Mouse (Mus musculus) kidney, adult 18-20 months (tissue): ENCODE results near the gene Nav2.

ENCODE experiments used
- DNase-seq: peaks from one replicate; pipeline ENCODE4 v3.0.0; 2021

Gene Nav2

DNA sequence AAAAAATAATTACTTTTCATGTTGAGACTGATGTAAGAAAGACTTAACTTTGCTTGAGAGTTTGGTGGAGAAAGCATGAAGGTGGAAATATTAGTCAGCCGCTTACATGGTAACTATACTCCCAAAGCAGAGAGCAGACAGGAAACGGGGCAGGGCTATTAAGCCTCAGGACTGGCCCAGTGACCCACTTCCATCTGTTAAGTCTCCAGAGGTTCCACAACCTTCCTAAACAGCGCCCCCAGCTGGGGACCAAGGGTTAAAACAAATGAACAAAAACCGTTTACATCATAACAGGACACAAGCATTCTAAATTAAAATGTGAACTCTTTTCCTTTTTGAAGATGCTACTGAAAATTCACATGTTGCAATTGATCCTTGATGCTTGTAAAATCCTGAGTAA lies 29.7 kb downstream of the Nav2 start:
- DNase-seq = no peak

DNA sequence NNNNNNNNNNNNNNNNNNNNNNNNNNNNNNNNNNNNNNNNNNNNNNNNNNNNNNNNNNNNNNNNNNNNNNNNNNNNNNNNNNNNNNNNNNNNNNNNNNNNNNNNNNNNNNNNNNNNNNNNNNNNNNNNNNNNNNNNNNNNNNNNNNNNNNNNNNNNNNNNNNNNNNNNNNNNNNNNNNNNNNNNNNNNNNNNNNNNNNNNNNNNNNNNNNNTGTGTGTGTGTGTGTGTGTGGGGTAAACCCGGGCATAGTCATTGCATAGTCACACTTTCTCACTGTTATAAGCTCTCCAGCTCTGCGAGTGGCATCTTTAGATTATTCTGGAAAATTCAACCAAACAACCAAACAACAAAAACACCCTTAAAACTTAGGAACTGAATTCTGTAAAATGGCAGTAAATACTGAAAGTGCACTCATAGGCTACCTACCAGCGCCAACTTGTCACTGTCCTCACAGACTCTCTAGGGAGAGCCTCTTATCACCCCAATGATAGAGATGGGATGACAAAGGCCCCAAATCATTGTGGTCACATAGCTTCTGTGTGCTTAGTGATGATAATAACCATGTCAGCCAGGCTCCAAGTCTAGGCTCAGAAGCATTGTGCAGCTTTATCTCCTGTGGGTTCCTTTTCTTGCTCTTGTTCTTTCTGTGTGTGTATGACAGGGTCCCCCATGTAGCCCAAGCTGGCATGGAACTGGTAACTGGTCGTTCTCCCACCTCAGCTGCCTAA lies 40.0 kb downstream of the Nav2 start:
- no peak for DNase-seq

DNA sequence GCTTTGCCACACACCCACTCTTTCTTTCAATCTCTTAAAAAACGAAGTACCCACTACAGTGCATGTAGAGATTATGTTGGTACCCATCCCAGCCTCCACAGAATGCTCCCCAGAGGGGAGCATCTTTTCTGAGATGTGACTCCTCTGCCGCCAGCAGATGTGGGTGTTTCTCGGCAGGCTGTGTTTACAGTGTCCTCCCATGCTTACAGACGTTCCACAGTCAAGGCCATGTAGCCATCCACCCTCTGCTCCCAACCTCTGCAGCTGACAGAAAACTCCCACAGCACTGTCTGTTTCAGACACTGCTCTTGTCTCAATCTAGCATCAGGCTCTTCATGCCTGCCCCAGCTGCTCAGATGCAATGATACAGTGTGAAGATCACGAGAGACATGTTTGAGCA lies 46.0 kb downstream of the Nav2 start:
- no peak for DNase-seq

DNA sequence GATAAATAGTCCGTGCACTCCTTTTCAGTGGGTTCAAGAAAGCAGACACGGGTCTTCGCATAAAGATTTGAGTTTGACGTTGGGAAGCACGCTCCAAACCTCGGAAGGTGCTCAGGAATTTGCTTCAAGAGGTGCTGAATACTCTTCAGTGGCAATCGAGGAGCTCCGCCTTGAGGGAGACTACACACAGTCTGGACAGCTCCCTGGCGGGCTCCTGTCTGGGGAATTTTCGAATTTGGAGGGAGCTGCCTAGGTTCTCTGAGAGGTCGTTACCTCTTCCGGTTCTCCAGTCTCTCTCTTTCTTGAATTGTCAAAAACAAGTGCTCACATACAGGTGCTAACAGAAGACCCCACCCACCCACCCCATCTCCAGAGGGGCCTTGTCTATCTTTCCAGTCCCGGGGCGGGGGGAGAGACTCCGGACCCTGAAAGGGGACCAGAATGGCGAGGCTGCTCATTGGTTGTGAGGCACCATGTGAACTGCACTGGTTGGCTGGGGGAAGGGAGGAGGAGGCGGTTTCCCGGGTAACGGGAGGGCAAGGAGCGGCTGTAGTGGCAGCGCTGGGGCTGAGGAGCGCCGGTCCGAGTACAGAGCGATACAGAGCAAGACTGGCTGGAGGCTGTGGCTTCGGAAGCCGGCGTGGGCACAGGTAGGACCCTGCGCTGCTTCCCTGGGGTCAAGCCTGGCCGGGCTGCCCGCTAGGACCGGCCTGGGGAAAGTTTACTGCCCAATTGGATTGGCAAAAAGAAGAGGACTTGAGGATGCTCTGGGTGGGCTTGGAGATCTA lies 50.2 kb downstream of the Nav2 start:
- DNase-seq = peak; percentile 35

DNA sequence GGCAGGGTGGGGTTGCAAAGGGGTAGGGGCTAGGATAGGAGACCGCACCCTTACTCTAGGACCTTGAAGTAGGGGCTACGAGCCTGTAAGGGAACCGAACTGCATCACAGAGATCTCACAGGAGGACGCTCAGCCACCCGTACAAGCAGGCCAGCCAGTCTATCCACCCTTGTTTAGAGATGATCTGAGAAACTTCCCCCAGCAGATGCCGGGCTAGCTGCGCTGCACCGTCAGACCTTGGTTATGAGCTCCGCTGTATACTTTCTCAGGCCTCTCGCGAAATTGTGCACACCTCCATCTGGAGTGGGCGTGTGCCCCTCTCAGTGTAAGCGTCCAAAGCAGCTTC lies 50.8 kb downstream of the Nav2 start:
- no peak for DNase-seq

DNA sequence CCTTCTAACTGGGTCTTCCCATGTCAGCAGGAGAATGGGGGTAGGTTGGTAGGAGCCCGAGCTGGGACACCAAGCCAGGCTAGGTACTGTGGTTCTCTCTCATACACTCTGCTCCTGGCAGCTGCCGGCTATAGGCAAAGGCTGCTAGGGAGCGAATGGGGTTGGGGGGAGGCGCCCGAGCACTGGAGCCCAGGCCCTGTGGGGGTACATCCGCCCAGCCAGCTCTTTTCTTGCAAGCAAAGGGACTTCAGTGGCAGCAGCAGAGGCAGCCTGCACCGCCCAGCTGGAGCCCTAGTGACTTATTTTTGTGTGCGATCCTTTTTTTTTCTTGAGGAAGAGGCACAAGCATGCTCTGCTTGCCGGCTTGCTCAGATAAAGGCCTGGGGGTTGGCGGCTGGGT lies 51.6 kb downstream of the Nav2 start:
- no peak for DNase-seq

DNA sequence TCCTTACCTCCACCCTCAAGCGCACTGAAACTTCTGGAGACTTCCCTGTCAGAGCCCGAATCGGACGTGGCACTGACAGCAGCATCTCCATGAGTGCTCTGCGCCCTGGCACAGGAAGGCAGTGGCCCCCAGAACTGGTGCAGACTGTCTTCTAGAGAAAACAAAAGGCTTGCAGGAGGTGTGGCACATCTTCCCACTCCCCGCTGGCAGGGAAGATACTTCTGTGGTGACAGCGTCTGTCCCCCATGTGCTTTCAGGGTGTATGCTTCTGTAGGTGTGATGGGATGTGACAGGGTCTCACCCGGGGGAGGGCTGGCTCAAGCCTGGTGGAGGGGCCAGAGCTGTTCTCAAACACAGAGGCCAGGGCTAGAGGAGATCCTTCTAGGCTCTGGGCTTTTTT lies 53.0 kb downstream of the Nav2 start:
- no peak for DNase-seq

DNA sequence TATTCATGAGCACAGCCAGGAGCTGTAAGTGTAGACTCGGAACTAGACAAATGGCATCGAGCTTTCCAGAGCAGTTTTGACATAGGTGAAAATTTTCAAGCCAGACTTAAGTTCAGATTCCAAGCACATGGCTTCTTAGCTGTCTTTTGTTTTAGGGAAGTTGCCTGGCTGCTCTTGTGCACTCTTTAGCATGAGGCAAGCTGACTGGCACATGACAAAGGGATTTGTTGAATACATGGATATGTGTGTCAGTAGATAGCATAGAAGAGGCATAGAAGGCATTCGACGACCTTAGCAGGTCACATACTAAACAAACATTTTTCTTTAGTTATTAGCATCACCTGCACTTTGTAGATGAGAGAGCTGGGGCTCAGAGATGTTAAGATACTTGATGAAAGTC lies 53.4 kb downstream of the Nav2 start:
- DNase-seq = no peak

DNA sequence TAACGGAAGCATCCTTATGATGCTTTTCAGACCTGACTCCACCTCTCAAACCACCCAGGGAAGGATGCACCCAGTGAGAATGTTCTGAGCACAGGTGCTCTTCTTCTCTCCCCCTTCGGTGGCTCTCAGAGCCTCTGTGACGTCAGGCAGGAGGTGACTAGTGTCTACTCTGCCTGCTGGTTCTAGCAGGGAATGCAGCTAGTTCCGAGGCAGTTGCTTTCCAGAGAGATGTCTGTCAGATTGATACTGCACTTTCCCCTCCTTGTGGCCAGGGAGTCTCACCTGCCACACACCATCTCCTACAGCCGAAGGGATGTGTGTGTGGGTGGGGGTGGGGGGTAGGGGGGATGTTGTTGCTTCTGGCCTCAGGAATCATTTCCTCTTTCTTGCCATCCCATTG lies 54.6 kb downstream of the Nav2 start:
- DNase-seq = no peak

DNA sequence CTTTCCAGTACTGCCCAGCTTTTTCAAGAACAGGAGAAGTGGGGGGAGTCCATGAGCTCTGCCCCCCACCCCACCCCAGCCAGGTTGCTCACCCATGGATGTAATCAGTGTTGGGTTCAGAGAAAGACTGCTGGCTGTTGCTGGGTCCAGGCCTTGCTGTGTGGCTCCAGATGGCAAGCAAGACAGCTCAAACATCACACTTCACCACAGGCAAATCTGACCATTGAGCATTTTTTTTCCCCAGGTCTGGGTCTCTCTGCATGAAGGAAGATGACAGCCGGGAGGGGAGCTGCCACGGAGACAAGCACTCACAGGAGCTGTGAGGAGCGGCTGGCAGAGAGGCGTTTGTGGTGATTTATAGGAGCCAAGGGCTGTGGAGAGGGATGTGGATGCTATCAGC lies 55.0 kb downstream of the Nav2 start:
- no peak for DNase-seq

DNA sequence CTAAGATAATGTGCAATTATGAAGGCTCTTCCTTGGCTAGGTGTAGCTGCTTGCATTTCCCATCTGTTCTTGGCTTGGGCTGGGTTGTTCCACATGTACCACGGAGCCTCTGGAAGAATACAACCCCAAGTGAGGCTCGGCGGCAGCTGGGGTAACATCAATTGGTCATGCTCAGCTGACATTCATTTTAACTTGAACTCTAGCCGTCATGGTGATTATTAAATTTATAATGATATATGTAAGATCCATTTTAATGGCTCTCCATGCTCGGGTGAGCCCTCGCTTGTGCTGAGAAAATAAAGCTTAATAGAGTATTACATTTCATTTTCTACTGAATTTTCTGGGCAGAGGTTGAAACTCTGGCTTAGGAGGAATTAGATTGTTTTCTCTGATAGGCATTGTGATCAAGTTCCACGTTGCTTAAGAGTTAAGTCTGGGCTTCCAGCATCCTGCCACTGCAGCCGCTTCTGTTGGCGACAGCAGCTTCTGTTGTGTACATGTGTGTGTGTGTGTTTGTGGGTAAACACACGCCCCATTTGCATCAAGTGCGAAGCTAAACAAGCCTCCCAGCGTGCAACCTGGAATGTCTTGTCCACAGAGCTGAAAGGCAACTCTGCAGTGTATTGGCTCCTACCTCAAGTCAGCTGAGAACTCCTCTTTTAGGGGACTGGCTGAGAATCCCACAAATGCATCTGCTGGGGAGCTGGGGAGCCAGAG lies 57.4 kb downstream of the Nav2 start:
- no peak for DNase-seq

DNA sequence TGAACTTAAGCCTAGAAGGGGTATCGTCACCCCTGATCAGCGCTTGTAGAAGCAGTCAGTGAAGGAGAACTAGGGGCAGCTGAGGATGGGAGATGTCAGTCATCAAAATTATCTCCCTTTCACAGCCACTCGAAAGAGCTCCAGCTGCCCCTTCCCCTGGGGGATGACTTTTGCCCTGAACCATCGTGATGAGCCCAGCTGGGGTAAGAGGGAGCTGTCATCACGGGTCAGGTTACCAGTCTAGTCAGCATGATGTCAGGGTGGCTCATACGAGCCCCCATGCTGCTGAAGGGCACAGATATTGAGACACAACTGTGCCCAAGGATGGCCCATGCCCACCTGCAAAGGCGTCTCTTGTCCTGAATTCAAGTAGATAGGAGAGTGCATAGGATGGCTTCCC lies 72.5 kb downstream of the Nav2 start:
- DNase-seq = no peak

DNA sequence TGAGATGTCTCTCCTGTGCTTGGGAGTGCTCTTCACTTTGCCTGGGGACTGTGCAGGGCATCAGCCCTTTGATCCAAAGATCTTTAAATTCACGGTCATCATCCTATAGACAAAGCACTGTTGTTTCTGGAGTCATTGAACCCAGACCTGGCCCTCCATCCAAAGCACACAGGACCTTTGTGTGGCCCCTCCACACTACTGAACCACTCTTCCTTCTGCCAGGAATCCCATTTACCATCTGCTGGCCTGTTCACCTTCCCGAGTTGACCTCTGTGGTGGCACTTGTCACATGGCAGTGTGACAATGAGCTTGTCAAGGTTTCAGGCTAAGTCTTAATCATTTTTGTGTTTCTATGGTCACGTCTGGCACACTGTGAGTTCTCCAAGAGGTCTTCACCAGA lies 73.3 kb downstream of the Nav2 start:
- no peak for DNase-seq

DNA sequence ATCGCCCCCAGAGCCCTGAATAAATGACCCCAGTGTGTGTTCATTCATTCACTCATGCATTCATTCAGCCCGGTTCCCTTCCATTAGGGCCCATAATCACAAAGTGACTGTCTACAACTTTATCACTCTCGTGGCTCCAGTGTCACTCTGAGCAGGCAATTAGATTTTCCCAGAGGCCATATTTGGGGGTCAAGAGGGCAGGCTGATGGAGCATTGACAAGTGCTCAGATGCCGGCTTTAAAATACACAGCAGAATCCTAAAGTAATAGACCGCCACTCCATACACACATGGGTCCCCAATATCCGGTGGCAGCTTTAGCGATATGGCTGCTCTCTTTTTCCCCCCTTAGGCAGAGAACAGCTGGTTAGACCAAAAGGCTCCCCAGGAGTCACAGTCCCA lies 74.1 kb downstream of the Nav2 start:
- no peak for DNase-seq

DNA sequence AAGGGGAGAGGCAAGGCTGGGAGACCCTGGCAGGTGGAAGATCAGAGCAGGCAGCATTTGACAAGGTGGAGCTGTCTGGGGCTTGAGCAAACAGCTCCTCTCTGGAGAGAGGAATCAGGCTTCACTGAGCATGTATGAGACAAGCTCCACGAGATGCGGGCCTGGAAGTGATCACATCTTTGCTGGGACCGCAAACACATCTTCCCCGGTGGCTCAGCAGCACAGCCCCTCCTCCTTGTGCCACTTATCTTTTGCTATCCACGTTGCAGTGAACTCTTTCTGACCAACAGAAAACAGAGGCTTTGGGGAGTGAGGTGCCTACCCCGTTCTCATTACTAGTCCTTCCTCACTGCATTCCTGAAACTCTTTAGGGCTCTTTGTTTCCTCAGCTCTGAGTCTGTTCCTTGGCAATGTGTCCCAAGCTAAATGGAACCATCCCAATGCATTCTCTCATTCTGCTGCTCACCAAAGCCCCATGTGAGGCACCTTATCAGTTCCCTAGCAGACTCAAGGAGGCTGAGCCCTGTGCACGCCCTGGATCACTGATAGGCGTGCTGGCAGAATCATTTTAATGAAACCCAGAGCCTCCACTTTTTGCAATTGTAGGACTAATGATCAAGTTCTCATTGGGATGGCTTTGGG lies 83.5 kb downstream of the Nav2 start:
- DNase-seq = no peak

DNA sequence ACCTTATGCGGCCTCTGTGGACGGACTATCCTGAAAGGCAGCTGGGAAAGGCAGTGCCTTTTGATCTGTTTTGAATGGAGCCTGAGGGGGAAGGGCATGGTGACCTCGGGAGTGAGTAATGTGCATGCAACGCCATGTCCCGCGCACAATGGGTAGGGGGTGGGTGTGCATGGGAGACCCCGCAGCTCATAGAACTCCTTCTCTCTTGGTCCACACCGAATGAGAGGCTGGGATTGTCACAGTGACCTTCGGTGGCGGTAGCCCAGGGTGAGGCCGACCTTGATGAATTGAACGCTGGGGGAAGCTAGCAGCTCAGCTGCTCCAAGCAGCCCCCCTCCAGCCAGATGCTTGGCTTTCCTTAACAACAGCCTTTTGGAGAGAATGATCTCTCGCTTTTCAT lies 86.7 kb downstream of the Nav2 start:
- DNase-seq = no peak

DNA sequence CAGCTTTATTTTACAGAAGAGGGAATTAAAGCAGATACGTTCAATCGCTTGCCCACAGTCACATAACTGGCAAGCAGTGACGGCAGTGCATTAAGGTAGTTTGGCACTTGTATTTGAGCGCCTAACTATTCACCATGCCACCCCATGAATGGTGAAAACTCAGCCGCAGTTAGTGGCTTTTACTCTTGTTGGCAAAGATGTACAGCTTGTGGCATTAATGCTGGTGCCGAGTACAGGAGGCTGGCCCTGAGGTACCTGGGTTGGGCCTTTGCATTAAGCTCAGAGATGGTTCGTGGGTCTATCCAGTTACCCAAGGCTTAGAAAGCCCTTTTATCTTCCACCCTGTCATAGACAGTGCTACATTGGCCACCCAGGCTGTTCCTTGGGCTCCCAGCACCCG lies 87.2 kb downstream of the Nav2 start:
- no peak for DNase-seq

DNA sequence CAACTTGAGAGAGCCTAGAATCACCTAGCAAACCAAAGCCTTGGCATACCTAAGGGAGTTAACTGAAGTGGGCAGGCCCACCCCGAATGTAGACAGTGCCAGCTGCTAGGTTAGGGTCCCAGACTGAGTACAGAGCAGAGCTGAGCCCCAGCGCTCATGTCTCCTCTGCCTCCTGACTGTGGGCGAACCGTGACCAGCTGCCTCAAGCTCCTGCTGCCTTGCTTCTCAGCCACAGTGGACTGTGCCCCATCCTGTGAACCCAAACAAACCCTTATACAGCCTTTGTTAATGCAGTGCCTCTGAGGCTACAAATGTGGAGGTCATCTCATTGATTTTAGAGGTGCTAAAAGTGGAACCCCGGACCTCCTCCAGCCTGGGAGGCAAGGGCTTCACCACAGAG lies 88.3 kb downstream of the Nav2 start:
- peak; percentile 10 for DNase-seq

DNA sequence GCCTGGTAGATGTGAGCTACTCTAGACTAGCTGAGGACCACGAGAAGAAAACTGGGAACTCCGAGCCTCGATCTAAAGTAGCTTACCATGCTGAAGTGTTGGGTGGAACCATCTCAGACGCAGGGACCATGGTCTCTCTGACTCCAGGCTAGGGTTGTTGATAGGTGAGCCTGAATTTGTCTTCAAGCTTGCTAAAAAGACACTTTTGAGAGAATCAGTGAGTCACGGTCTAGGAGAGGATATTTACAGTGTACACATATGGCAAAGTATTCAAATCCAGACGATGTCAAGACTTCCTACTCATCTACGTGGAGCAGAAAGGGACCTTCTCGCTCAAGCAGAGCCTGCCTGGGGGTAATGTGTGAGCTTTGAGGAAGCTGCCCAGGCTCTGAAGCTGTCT lies 89.6 kb downstream of the Nav2 start:
- DNase-seq = no peak

DNA sequence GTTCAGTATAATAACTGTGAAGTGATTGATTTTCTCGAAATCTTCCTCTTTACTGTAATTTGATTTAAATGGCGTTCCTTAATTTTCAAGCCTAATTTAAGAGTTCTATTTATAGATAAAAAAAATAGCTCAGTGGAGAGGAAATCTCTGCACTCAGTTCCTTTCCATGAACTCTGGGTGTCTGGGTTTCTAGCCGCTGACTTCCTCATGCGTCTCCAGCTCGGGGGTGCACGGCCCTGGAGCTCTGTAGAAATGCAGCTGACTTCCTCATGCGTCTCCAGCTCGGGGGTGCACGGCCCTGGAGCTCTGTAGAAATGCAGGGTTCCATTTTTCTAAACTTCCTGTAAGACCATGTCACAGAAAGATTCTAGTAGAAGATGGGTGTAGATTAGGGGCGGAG lies 90.1 kb downstream of the Nav2 start:
- DNase-seq = no peak

DNA sequence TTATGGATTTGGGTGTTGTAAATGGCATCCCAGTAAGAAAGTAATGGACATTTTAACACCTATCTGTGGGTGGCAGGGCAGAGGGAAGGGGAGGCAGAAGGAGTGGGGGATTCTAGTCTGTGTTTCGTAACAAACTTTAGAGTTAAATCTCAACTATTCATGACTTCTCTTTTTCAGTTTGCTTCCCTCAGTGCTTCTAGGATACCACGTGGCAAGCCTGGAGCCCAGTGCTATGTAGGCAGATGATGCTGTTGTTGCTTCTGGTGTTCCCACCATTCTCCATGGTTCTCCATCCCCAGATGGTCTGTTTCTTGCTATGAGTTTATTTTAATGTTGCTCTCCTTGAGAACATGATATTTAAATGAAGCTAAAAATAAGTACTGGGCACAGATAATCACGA lies 92.3 kb downstream of the Nav2 start:
- no peak for DNase-seq

DNA sequence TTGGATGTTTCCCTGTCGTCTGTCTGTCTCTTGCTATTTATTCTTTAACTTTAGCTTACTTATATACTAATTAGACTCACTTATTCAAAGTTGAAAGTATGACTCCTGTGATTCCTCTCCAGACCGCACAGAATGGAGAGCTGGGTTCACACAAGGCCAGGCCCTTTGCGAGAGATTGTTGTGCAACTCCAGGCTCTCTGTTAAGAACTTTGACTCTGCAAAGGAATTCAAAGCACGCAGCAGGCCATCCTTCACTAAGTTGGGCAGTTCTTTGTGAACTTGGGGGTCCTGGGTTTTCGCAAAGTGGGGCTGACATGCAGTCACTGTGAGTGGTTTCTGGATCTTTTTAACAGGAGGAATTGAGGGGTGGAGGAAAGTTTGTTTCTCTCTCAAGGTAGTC lies 95.9 kb downstream of the Nav2 start:
- DNase-seq = peak; percentile 40

DNA sequence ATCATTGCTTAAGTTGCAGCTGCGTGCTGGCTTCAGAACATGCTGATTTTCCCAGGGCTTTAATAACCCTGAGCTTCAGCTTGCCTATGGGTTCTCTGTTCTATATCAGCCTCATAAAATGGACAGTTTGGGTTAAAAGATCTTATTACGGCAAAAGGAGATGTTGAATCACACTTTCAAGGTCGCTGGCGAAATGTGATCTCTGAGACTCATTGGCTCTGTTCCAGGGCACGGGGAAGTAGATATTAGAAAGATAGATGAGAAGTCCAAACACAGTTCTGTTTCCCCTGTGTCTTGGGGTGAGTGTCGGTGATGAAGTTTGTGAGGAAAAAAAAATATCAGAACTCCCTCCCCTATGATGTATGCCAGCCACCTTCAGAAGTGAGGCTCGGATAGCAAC lies 98.4 kb downstream of the Nav2 start:
- no peak for DNase-seq

DNA sequence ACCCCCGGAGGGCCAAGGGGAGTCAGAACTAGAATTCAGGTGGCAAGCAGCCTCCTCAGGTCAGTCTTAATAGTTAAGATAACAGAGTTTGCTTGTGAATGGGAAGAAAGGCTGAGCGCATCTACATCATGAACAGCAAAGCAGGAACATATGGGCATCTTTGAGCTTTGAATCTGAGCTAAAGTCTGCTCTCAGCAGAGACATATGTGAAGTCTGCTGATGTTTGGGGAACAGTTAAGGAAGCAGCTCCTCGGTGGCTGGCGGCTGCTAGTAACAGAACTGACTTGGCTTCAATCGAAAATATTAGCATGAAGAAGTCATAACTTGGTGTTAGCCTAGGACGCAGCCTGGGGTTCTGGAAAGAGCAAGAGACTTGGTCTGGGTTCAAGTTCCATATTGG lies 102.2 kb downstream of the Nav2 start:
- DNase-seq = no peak
